Mouse (Mus musculus) liver, postnatal 0 days (tissue): ENCODE measurements at regions not wholly inside any gene's neighbourhood (a gene's known extent, or its start where the extent isn't known, plus 50 kb on each side); places are given as distances from the start of the nearest gene placed in this dataset.

Experiments
- CTCF ChIP-seq: sonication (generic); IDR thresholded peaks from 2 replicates; pipeline ENCODE4 v1.5.1; 2016; ENCODE audit warnings: antibody characterized with exemption, low read depth
- EP300 ChIP-seq: IDR thresholded peaks from 2 replicates; pipeline ENCODE4 v1.6.1; 2016; ENCODE audit warnings: antibody characterized with exemption, low read depth, mild to moderate bottlenecking

- TF ChIP-seq EP300, result no peak
- no peak for TF ChIP-seq CTCF
These were observed 336.6 kb downstream of the Tns1 start for GRCm38 (mm10) chr1:73787666-73788065.
